Comparison of ENCODE assay signal across 12 mouse cellular contexts in the genomic region with DNA sequence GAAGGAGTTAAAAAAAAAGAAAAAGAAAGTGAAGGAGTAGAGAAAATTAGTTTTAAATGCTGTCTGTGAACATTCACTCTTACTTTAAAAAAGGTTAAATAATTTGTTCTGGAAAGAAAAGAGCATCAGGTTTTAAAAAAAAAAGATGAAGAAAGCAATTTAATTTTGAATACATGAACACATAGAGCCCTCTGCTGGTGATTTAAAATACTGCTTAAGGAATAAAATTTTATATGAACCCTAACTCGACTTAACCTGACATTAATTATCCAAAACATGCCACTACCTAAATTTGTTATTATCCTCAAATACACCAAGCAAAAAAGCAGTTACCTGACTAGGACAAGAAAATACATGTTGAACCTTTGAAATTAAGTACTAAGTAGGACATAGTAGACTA. TPM values are rescaled to one million over a fixed set of nuclear protein-coding genes. Genes with fewer than 3 reads are reported as not detected.
DNase-seq lines count a peak whose midpoint lies in the region; ATAC-seq and TF ChIP-seq lines count a peak whose summit lies in the region.
"Had no signal": no experiment of that assay in that cellular context is flagged by ENCODE, and none has a peak within 500 bp of the region (broad histone marks: within the 10 kb centered on the region; RNA-seq: fewer than 3 reads in every experiment).

No protein-coding gene starts in this region.

- in situ Hi-C loops in ES-E14 (cut with MboI; ENCODE audit: low sequenced_read_pairs in 2 of 2, unreplicated experiment in 2 of 2): no loop called here

- TF ChIP-seq CTCF in left cerebral cortex, adult 2 months (IDR thresholded peaks at IDR 0.05): peak; percentile 79

- DNase-seq in embryo, embryonic 10.5 days (ENCODE audit: low spot score): peak; percentile 59
- DNase-seq in embryo, embryonic 10 days (ENCODE audit: low spot score): no peak
- DNase-seq in left cerebral cortex, adult 2 months (ENCODE audit: extremely low spot score in 1 of 2, low spot score in 2 of 2): no peak
- no peak for DNase-seq in left cerebral cortex, adult 18-20 months (ENCODE audit: low spot score in 2 of 2)
- no peak for DNase-seq in ES-E14 (ENCODE audit: low read depth, low spot score)
- no peak for DNase-seq in left cerebral cortex, adult 11 months (ENCODE audit: low spot score)
- DNase-seq in heart, embryonic 10.5 days (ENCODE audit: low spot score): no peak
- DNase-seq: liver, embryonic 13.5 days had no signal

- no peaks in the 10 kb centered on the region for H3K9me3 ChIP-seq in ES-E14 (ENCODE audit: control insufficient read depth, insufficient read depth, low read depth, low read length)
- H3K9me3 ChIP-seq in heart, embryonic 10.5 days: no peaks in the 10 kb centered on the region
- H3K9me3 ChIP-seq: kidney, embryonic 15.5 days; liver, embryonic 13.5 days; neural tube, embryonic 13.5 days had no signal

- intact Hi-C loops in left cerebral cortex, adult 2 months (cut with DNase I): loop anchor here (5.0 kb wide), 1 partner anchor 37 kb away; no protein-coding TSS in a partner anchor

- H3K4me3 ChIP-seq in left cerebral cortex, adult 2 months: no peak overlapping the region
- no peak overlapping the region for H3K4me3 ChIP-seq in ES-E14 (ENCODE audit: insufficient read depth in 1 of 2, low read depth in 1 of 2, low read length in 2 of 2, poor library complexity in 1 of 2, severe bottlenecking in 1 of 2)
- H3K4me3 ChIP-seq in heart, embryonic 10.5 days: no peak overlapping the region
- H3K4me3 ChIP-seq: erythroblast, embryonic 14.5 days; kidney, embryonic 15.5 days; liver, embryonic 13.5 days; neural tube, embryonic 13.5 days had no signal

- ATAC-seq in inflammation-experienced regulatory T-cells, adult 6 months: peak; percentile 44

- no peaks in the 10 kb centered on the region for H3K4me1 ChIP-seq in ES-E14 (ENCODE audit: control insufficient read depth in 2 of 2, insufficient read depth in 2 of 2, low read length in 2 of 2, poor library complexity in 1 of 2)
- H3K4me1 ChIP-seq in heart, embryonic 10.5 days: peaks cover 2% of the 10 kb centered on the region; the same call in 1 of the 2 replicates
- H3K4me1 ChIP-seq: kidney, embryonic 15.5 days; liver, embryonic 13.5 days; neural tube, embryonic 13.5 days had no signal

- H3K36me3 ChIP-seq in ES-E14 (ENCODE audit: control insufficient read depth, insufficient read depth, low read length, poor library complexity, severe bottlenecking): peaks cover 11% of the 10 kb centered on the region
- H3K36me3 ChIP-seq in heart, embryonic 10.5 days: peaks cover 63% of the 10 kb centered on the region

- 44% methylated on average over 1 of the region's 1 CpGs for WGBS in heart, embryonic 10.5 days

- H3K27ac ChIP-seq in left cerebral cortex, adult 2 months: no peak overlapping the region
- no peak overlapping the region for H3K27ac ChIP-seq in ES-E14 (ENCODE audit: insufficient read depth, low read depth, low read length, poor library complexity, severe bottlenecking)
- no peak overlapping the region for H3K27ac ChIP-seq in heart, embryonic 10.5 days
- H3K27ac ChIP-seq: kidney, embryonic 15.5 days; liver, embryonic 13.5 days; neural tube, embryonic 13.5 days had no signal

- no peak overlapping the region for H3K9ac ChIP-seq in ES-E14 (ENCODE audit: insufficient read depth, low read depth, low read length, poor library complexity, severe bottlenecking)
- H3K9ac ChIP-seq: kidney, embryonic 15.5 days; liver, embryonic 13.5 days; neural tube, embryonic 13.5 days had no signal

- no peaks in the 10 kb centered on the region for H3K27me3 ChIP-seq in heart, embryonic 10.5 days (ENCODE audit: insufficient read depth, poor library complexity, severe bottlenecking)
- H3K27me3 ChIP-seq: kidney, embryonic 15.5 days; liver, embryonic 13.5 days; neural tube, embryonic 13.5 days had no signal

TF ChIP-seq in ES-E14, 5 proteins besides CTCF, POLR2A, EP300 and RAD21:
- TF ChIP-seq ZNF384 (IDR thresholded peaks at IDR 0.05; ENCODE audit: low read depth, low read length): peak; percentile 36; the same call in 1 of the 2 replicates
- no peak for TF ChIP-seq ZC3H11A (IDR thresholded peaks at IDR 0.05; ENCODE audit: borderline replicate concordance, low read depth, low read length)
TF ChIP-seq in ES-E14: peak in this region for 1.

RNA-seq across cellular contexts. Expression of a gene that starts 28.2 kb away (rescaled TPM):
- 10 to 100 TPM; 22.3 to 25.3 TPM for total RNA-seq in left cerebral cortex, adult 2 months (2021)
- 10 to 100 TPM; 30.9 to 31.4 TPM for total RNA-seq in left cerebral cortex, adult 18-20 months (2021)
- 15.2 and 25.1 TPM in 2 replicates for total RNA-seq in ES-E14 (2012; rRNA removed)
- polyA plus RNA-seq in inflammation-experienced regulatory T-cells, adult 6 months (2017; shearing (Covaris generic)): 10 to 100 TPM; 40.9 to 48.9 (median 43.2) TPM
- polyA plus RNA-seq in heart, embryonic 10.5 days (2016; fragmentation: Nextera tagmentation; extraction: Ambion mirVana): 20.0 and 27.6 TPM in 2 replicates

RNA-seq across cellular contexts. Expression of a gene that starts 28.3 kb away (rescaled TPM):
- total RNA-seq in left cerebral cortex, adult 2 months (2021): 10 to 100 TPM; 70.4 to 73.0 TPM
- total RNA-seq in left cerebral cortex, adult 18-20 months (2021): 10 to 100 TPM; 76.9 to 77.5 TPM
- total RNA-seq in ES-E14 (2012; rRNA removed): 8.4 and 8.8 TPM in 2 replicates
- polyA plus RNA-seq in inflammation-experienced regulatory T-cells, adult 6 months (2017; shearing (Covaris generic)): 1 to 10 TPM; 6.7 to 9.3 (median 7.4) TPM
- polyA plus RNA-seq in heart, embryonic 10.5 days (2016; fragmentation: Nextera tagmentation; extraction: Ambion mirVana): 19.6 and 21.8 TPM in 2 replicates
- polyA plus RNA-seq: erythroblast, embryonic 14.5 days had no signal
